Mouse (Mus musculus) kidney, embryonic 14.5 days (tissue): ENCODE data around the gene Rfx7. TPM values are rescaled to one million over a fixed set of nuclear protein-coding genes. Genes with fewer than 3 reads are reported as not detected.

Experiments
- ATAC-seq: fragments of 200-750 bp; cut with Nextera tagmentation; 2 replicates; pipeline ENCODE4 v1.8.0; 2017; ENCODE audit warnings: moderate number of reproducible peaks, mild to moderate bottlenecking, moderate TSS enrichment, moderate library complexity; ENCODE audit not compliant: low FRiP score, low TSS enrichment
- H3K27ac ChIP-seq: fragments of 300-500 bp; sonication (generic); 2 replicates; pipeline ENCODE4 v1.5.1; 2014; ENCODE audit warnings: low read depth, mild to moderate bottlenecking, low read length, moderate library complexity, mixed read lengths
- H3K27me3 ChIP-seq: fragments of 300-500 bp; sonication (generic); 2 replicates; pipeline ENCODE4 v1.6.1; 2014; ENCODE audit warnings: mild to moderate bottlenecking, low read length; ENCODE audit not compliant: control insufficient read depth, insufficient read depth
- H3K36me3 ChIP-seq: fragments of 300-500 bp; sonication (generic); 2 replicates; pipeline ENCODE4 v1.6.1; 2014; ENCODE audit warnings: low read length, mixed read lengths; ENCODE audit not compliant: control insufficient read depth, insufficient read depth
- H3K4me1 ChIP-seq: fragments of 300-500 bp; sonication (generic); 2 replicates; pipeline ENCODE4 v1.6.1; 2014; ENCODE audit warnings: low read length, mixed read lengths; ENCODE audit not compliant: control insufficient read depth, insufficient read depth
- H3K4me2 ChIP-seq: fragments of 300-500 bp; sonication (generic); replicated peaks from 2 replicates; pipeline ENCODE4 v1.6.1; 2014; ENCODE audit warnings: low read depth, mild to moderate bottlenecking, low read length
- H3K4me3 ChIP-seq: fragments of 300-500 bp; sonication (generic); 2 replicates; pipeline ENCODE4 v1.5.1; 2014; ENCODE audit warnings: mild to moderate bottlenecking, low read length
- H3K9ac ChIP-seq: fragments of 300-500 bp; sonication (generic); 2 replicates; pipeline ENCODE4 v1.6.1; 2014; ENCODE audit warnings: low read depth, mild to moderate bottlenecking, low read length, moderate library complexity
- H3K9me3 ChIP-seq: fragments of 300-500 bp; sonication (generic); 2 replicates; pipeline ENCODE4 v1.6.1; 2016; ENCODE audit warnings: low read length; ENCODE audit not compliant: control insufficient read depth
- WGBS: fragments of 180-500 bp; shearing (Covaris S2); extraction: QIAGEN DNeasy Blood & Tissue Kit; methylation state at CpG from one replicate; pipeline ENCODE4 v1.1.7; 2014; 5-methylcytosine and 5-hydroxymethylcytosine counted together
- polyA plus RNA-seq: library from polyadenylated mRNA; unstranded; fragments of >200 nt; fragmentation: Nextera tagmentation; extraction: Ambion mirVana; gene quantifications from 2 replicates; pipeline ENCODE4 v1.2.1, GENCODE M21; 2014

Gene Rfx7
- polyA plus RNA-seq, 1 experiment from 2014 or later = 24.2 TPM

GRCm38 (mm10) chr9:72623605-72624004 lies 91.6 kb downstream of the Rfx7 start:
- Histone ChIP-seq H3K4me2 (no peak overlapping the region), H3K9me3 (no peaks in the 10 kb centered on the region), H3K36me3 (peaks cover 17% of the 10 kb centered on the region), H3K9ac (no peak overlapping the region), H3K27me3 (no peaks in the 10 kb centered on the region), H3K27ac (no peak overlapping the region), H3K4me3 (no peak overlapping the region), H3K4me1 (no peaks in the 10 kb centered on the region)
- WGBS = 96% methylated on average over 1 of the region's 1 CpGs
- no peak for ATAC-seq

GRCm38 (mm10) chr9:72627598-72627997 lies 95.6 kb downstream of the Rfx7 start:
- Histone ChIP-seq H3K9ac (no peak overlapping the region), H3K4me3 (no peak overlapping the region), H3K27me3 (no peaks in the 10 kb centered on the region), H3K27ac (no peak overlapping the region), H3K4me1 (no peaks in the 10 kb centered on the region), H3K4me2 (no peak overlapping the region), H3K9me3 (no peaks in the 10 kb centered on the region), H3K36me3 (no peaks in the 10 kb centered on the region)
- ATAC-seq = no peak
- WGBS = 80% methylated on average over 1 of the region's 1 CpGs

GRCm38 (mm10) chr9:72628591-72628990 lies 96.6 kb downstream of the Rfx7 start:
- 26% methylated on average over 2 of the region's 2 CpGs for WGBS
- ATAC-seq = no peak
- Histone ChIP-seq H3K27me3 (no peaks in the 10 kb centered on the region), H3K9me3 (no peaks in the 10 kb centered on the region), H3K36me3 (no peaks in the 10 kb centered on the region), H3K27ac (no peak overlapping the region), H3K9ac (no peak overlapping the region), H3K4me3 (no peak overlapping the region), H3K4me2 (no peak overlapping the region), H3K4me1 (no peaks in the 10 kb centered on the region)

- no peak overlapping the region for H3K4me2 ChIP-seq
- WGBS = 50% methylated on average over 1 of the region's 1 CpGs
- H3K27me3 ChIP-seq = no peaks in the 10 kb centered on the region
These were observed 100.2 kb downstream of the Rfx7 start for GRCm38 (mm10) chr9:72632198-72632597.

GRCm38 (mm10) chr9:72635134-72635533 lies 103.1 kb downstream of the Rfx7 start:
- peaks cover 9% of the 10 kb centered on the region; the same call in 1 of the 2 replicates for H3K4me1 ChIP-seq
- ATAC-seq = no peak
- no peak overlapping the region for H3K4me2 ChIP-seq
- no peaks in the 10 kb centered on the region for H3K27me3 ChIP-seq
- H3K27ac ChIP-seq = no peak overlapping the region
- H3K4me3 ChIP-seq = no peak overlapping the region
- no peaks in the 10 kb centered on the region for H3K9me3 ChIP-seq
- no peak overlapping the region for H3K9ac ChIP-seq
- no peaks in the 10 kb centered on the region for H3K36me3 ChIP-seq

More at GRCm38 (mm10) chr9:72632198-72632597, 100.2 kb downstream of the Rfx7 start:
- Histone ChIP-seq H3K4me3 (no peak overlapping the region), H3K9me3 (no peaks in the 10 kb centered on the region), H3K36me3 (no peaks in the 10 kb centered on the region), H3K9ac (no peak overlapping the region), H3K27ac (no peak overlapping the region), H3K4me1 (no peaks in the 10 kb centered on the region)
- no peak for ATAC-seq

- Histone ChIP-seq H3K4me1 (peaks cover 20% of the 10 kb centered on the region), H3K9me3 (no peaks in the 10 kb centered on the region), H3K4me2 (no peak overlapping the region), H3K27ac (no peak overlapping the region), H3K36me3 (no peaks in the 10 kb centered on the region), H3K9ac (no peak overlapping the region), H3K27me3 (no peaks in the 10 kb centered on the region), H3K4me3 (no peak overlapping the region)
- no peak for ATAC-seq
- 80% methylated on average over 7 of the region's 7 CpGs for WGBS
These were observed 104.5 kb downstream of the Rfx7 start for GRCm38 (mm10) chr9:72636547-72636946.

GRCm38 (mm10) chr9:72637243-72637642 lies 105.2 kb downstream of the Rfx7 start:
- no peak overlapping the region for H3K4me2 ChIP-seq
- no peak overlapping the region for H3K4me3 ChIP-seq
- H3K27me3 ChIP-seq = no peaks in the 10 kb centered on the region
- H3K9me3 ChIP-seq = no peaks in the 10 kb centered on the region
- no peaks in the 10 kb centered on the region for H3K36me3 ChIP-seq
- H3K27ac ChIP-seq = no peak overlapping the region
- H3K4me1 ChIP-seq = peaks cover 20% of the 10 kb centered on the region
- no peak overlapping the region for H3K9ac ChIP-seq
- WGBS = 80% methylated on average over 8 of the region's 8 CpGs
- no peak for ATAC-seq

- Histone ChIP-seq H3K27me3 (no peaks in the 10 kb centered on the region), H3K9me3 (no peaks in the 10 kb centered on the region), H3K4me1 (peaks cover 22% of the 10 kb centered on the region), H3K4me2 (peak overlapping the region; percentile 69), H3K27ac (peak overlapping the region; percentile 100), H3K4me3 (peak overlapping the region; percentile 34), H3K9ac (peak overlapping the region; percentile 70), H3K36me3 (no peaks in the 10 kb centered on the region)
- peak; percentile 81 for ATAC-seq
- WGBS = 48% methylated on average over 9 of the region's 9 CpGs
These were observed 107.2 kb downstream of the Rfx7 start for GRCm38 (mm10) chr9:72638951-72639842.

GRCm38 (mm10) chr9:72639843-72640621 lies 108.0 kb downstream of the Rfx7 start:
- Histone ChIP-seq H3K4me1 (peaks cover 23% of the 10 kb centered on the region), H3K27ac (peak overlapping the region; percentile 100)

More at GRCm38 (mm10) chr9:72639843-72640621, 108.0 kb downstream of the Rfx7 start:
- no peaks in the 10 kb centered on the region for H3K36me3 ChIP-seq
- H3K9me3 ChIP-seq = no peaks in the 10 kb centered on the region
- no peaks in the 10 kb centered on the region for H3K27me3 ChIP-seq
- H3K4me2 ChIP-seq = peak overlapping the region; percentile 69
- ATAC-seq = peak; percentile 94
- peak overlapping the region; percentile 34 for H3K4me3 ChIP-seq
- under 1% methylated on average over 27 of the region's 27 CpGs for WGBS
- peak overlapping the region; percentile 70 for H3K9ac ChIP-seq
